8 mouse cellular contexts compared by ENCODE assay signal in the genomic region with DNA sequence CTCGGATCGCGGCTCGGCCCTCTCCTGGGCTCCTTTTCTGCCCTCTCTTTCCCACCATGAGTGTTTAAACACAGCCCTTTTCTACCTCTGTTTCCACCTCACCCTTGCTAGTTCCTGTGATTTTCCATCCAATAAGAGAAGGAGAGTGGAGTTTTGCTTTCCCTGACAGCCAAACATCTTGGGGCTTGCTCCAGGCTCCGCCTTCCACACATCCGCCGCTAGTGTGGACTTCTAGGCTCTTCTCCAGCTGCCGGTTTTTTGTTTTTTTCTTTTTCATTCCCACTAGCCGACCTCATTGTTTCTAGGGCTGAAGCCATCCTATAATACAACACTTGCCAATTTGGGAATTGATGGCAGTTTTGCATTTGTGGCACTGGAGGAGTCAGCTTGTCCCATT. TPM values are rescaled to one million over a fixed set of nuclear protein-coding genes. Genes with fewer than 3 reads are reported as not detected.
DNase-seq lines count a peak whose midpoint lies in the region; ATAC-seq and TF ChIP-seq lines count a peak whose summit lies in the region.

No protein-coding gene starts in this region.

- no peaks in the 10 kb centered on the region for H3K27me3 ChIP-seq in heart, embryonic 12.5 days (replicated peaks)
- H3K27me3 ChIP-seq in kidney, embryonic 16.5 days (ENCODE audit: insufficient read depth, low read length) = no peaks in the 10 kb centered on the region
- H3K27me3 ChIP-seq in liver, adult 2 months (ENCODE audit: control insufficient read depth, insufficient read depth, low read length) = no peaks in the 10 kb centered on the region

- H3K9ac ChIP-seq in heart, embryonic 12.5 days = peak overlapping the region; percentile 80
- peak overlapping the region; percentile 66 for H3K9ac ChIP-seq in kidney, embryonic 16.5 days (replicated peaks; ENCODE audit: low read length)
- H3K9ac ChIP-seq in liver, adult 2 months (ENCODE audit: low read depth, low read length) = peak overlapping the region; percentile 78

- peaks cover 7% of the 10 kb centered on the region; the same call in 1 of the 2 replicates for H3K79me2 ChIP-seq in liver, adult 2 months (ENCODE audit: control insufficient read depth, insufficient read depth, low read length)

- H3K9me3 ChIP-seq in heart, embryonic 12.5 days (replicated peaks) = no peaks in the 10 kb centered on the region
- H3K9me3 ChIP-seq in kidney, embryonic 16.5 days (ENCODE audit: low read length) = no peaks in the 10 kb centered on the region

- H3K4me3 ChIP-seq in heart, embryonic 12.5 days = peak overlapping the region; percentile 38
- peak overlapping the region; percentile 28 for H3K4me3 ChIP-seq in kidney, embryonic 16.5 days (ENCODE audit: low read length)
- H3K4me3 ChIP-seq in liver, adult 2 months (ENCODE audit: insufficient read depth, low read depth, low read length) = peak overlapping the region; percentile 46

- H3K27ac ChIP-seq in heart, embryonic 12.5 days (ENCODE audit: poor library complexity, severe bottlenecking) = peak overlapping the region; percentile 97
- H3K27ac ChIP-seq in kidney, embryonic 16.5 days (ENCODE audit: low read length) = peak overlapping the region; percentile 81
- H3K27ac ChIP-seq in liver, adult 2 months (replicated peaks; ENCODE audit: insufficient read depth, low read depth, low read length) = peak overlapping the region; percentile 86

- peak; percentile 72 for ATAC-seq in erythroid progenitor cell, adult 5-6 weeks (replicated peaks; ENCODE audit: low FRiP score, poor library complexity, severe bottlenecking)
- ATAC-seq in heart, embryonic 12.5 days (ENCODE audit: insufficient number of reproducible peaks, low FRiP score) = peak; percentile 75
- ATAC-seq in kidney, embryonic 16.5 days (ENCODE audit: low FRiP score, low TSS enrichment) = peak; percentile 59
- peak; percentile 51 for ATAC-seq in monocyte, adult 5-6 weeks (replicated peaks; ENCODE audit: insufficient number of reproducible peaks, low FRiP score, low TSS enrichment, poor library complexity, severe bottlenecking)

- peak; percentile 79 for DNase-seq in CD4-positive, CD25-positive, alpha-beta regulatory T cell, adult 2 months (ENCODE audit: low read depth, low spot score)
- peak; percentile 78 for DNase-seq in brain, embryonic 18.5 days (ENCODE audit: low read depth, low spot score)
- peak; percentile 75 for DNase-seq in liver, adult 2 months (ENCODE audit: extremely low read depth, low read depth, low spot score)
- DNase-seq in spleen, postnatal 4 days (ENCODE audit: low spot score in 2 of 2) = peak; percentile 71 to 79

- H3K36me3 ChIP-seq in heart, embryonic 12.5 days = no peaks in the 10 kb centered on the region
- no peaks in the 10 kb centered on the region for H3K36me3 ChIP-seq in kidney, embryonic 16.5 days (ENCODE audit: insufficient read depth, low read length)
- H3K36me3 ChIP-seq in liver, adult 2 months (ENCODE audit: control insufficient read depth, insufficient read depth, low read length) = no peaks in the 10 kb centered on the region

- 0 out of 2 replicates have a peak, but pooled peaks have one; percentile 22 for TF ChIP-seq POLR2A in liver, adult 2 months (IDR thresholded peaks at IDR 0.05; ENCODE audit: extremely low read depth, insufficient read depth, low read length)

- WGBS in heart, embryonic 12.5 days = 2% methylated on average over 9 of the region's 9 CpGs
- under 1% methylated on average over 9 of the region's 9 CpGs for WGBS in kidney, embryonic 16.5 days
- 4% methylated on average over 9 of the region's 9 CpGs for WGBS in liver, adult 2 months

- no peak for TF ChIP-seq CTCF in liver, adult 2 months (IDR thresholded peaks at IDR 0.05; ENCODE audit: low read depth, low read length)

- H3K4me1 ChIP-seq in heart, embryonic 12.5 days (replicated peaks) = peaks cover 31% of the 10 kb centered on the region
- peaks cover 43% of the 10 kb centered on the region for H3K4me1 ChIP-seq in kidney, embryonic 16.5 days (ENCODE audit: insufficient read depth, low read length)
- H3K4me1 ChIP-seq in liver, adult 2 months (ENCODE audit: control insufficient read depth, insufficient read depth, low read length) = peaks cover 13% of the 10 kb centered on the region

- H3K4me2 ChIP-seq in heart, embryonic 12.5 days = peak overlapping the region; percentile 76
- H3K4me2 ChIP-seq in kidney, embryonic 16.5 days (replicated peaks; ENCODE audit: low read depth, low read length) = peak overlapping the region; percentile 48

RNA-seq across cellular contexts. Expression of gene Sde2, which starts 2.8 kb away (rescaled TPM):
- 21.3 and 23.9 TPM in 2 replicates for total RNA-seq in erythroid progenitor cell, adult 5-6 weeks (2015; ENCODE audit: low replicate concordance)
- total RNA-seq in erythroid progenitor cell, adult 5-6 weeks (2017; ENCODE audit: low replicate concordance) = 29.9 and 35.2 TPM in 2 replicates
- 30.7 and 32.3 TPM in 2 replicates for polyA plus RNA-seq in heart, embryonic 12.5 days (2016; fragmentation: Nextera tagmentation; extraction: Ambion mirVana)
- 41.4 and 42.8 TPM in 2 replicates for polyA plus RNA-seq in kidney, embryonic 16.5 days (2015; fragmentation: Nextera tagmentation; extraction: Ambion mirVana)
- total RNA-seq in liver, adult 2 months (2014; rRNA removed) = 5.8 and 6.4 TPM in 2 replicates
- 3.8 and 5.0 TPM in 2 replicates for polyA plus RNA-seq in liver, adult 2 months (2012; rRNA removed)
- 45.3 to 50.4 TPM (median 49.6 TPM) in 3 replicates for total RNA-seq in monocyte, adult 5-6 weeks (2017)

RNA-seq across cellular contexts. Expression of gene H3f3a, which starts 34.4 kb away (rescaled TPM):
- total RNA-seq in erythroid progenitor cell, adult 5-6 weeks (2015; ENCODE audit: low replicate concordance) = 2,042 and 2,351 TPM in 2 replicates
- 2,407 and 2,791 TPM in 2 replicates for total RNA-seq in erythroid progenitor cell, adult 5-6 weeks (2017; ENCODE audit: low replicate concordance)
- 1,616 and 1,670 TPM in 2 replicates for polyA plus RNA-seq in heart, embryonic 12.5 days (2016; fragmentation: Nextera tagmentation; extraction: Ambion mirVana)
- polyA plus RNA-seq in kidney, embryonic 16.5 days (2015; fragmentation: Nextera tagmentation; extraction: Ambion mirVana) = 2,516 and 2,589 TPM in 2 replicates
- 264 and 310 TPM in 2 replicates for total RNA-seq in liver, adult 2 months (2014; rRNA removed)
- 147 and 153 TPM in 2 replicates for polyA plus RNA-seq in liver, adult 2 months (2012; rRNA removed)
- total RNA-seq in monocyte, adult 5-6 weeks (2017) = 1,440 to 2,544 TPM (median 2,182 TPM) in 3 replicates

RNA-seq across cellular contexts. Expression of gene Lefty2, which starts 44.8 kb away (rescaled TPM):
- not detected in 2 replicates for total RNA-seq in erythroid progenitor cell, adult 5-6 weeks (2015; ENCODE audit: low replicate concordance)
- total RNA-seq in erythroid progenitor cell, adult 5-6 weeks (2017; ENCODE audit: low replicate concordance) = not detected in 2 replicates
- polyA plus RNA-seq in heart, embryonic 12.5 days (2016; fragmentation: Nextera tagmentation; extraction: Ambion mirVana) = 0.15 TPM in 2 replicates
- 0.12 TPM in 1 of 2 replicates, not detected in the other for polyA plus RNA-seq in kidney, embryonic 16.5 days (2015; fragmentation: Nextera tagmentation; extraction: Ambion mirVana)
- not detected in 2 replicates for total RNA-seq in liver, adult 2 months (2014; rRNA removed)
- not detected in 2 replicates for polyA plus RNA-seq in liver, adult 2 months (2012; rRNA removed)
- total RNA-seq in monocyte, adult 5-6 weeks (2017) = not detected in 3 replicates

RNA-seq across cellular contexts. Expression of gene Pycr2, which starts 56.0 kb away (rescaled TPM):
- total RNA-seq in erythroid progenitor cell, adult 5-6 weeks (2015; ENCODE audit: low replicate concordance) = 21.3 and 42.8 TPM in 2 replicates
- total RNA-seq in erythroid progenitor cell, adult 5-6 weeks (2017; ENCODE audit: low replicate concordance) = 26.3 and 26.6 TPM in 2 replicates
- 52.2 and 58.2 TPM in 2 replicates for polyA plus RNA-seq in heart, embryonic 12.5 days (2016; fragmentation: Nextera tagmentation; extraction: Ambion mirVana)
- 111 TPM in 2 replicates for polyA plus RNA-seq in kidney, embryonic 16.5 days (2015; fragmentation: Nextera tagmentation; extraction: Ambion mirVana)
- total RNA-seq in liver, adult 2 months (2014; rRNA removed) = 5.7 and 6.4 TPM in 2 replicates
- polyA plus RNA-seq in liver, adult 2 months (2012; rRNA removed) = 7.8 and 8.5 TPM in 2 replicates
- 12.9 to 16.2 TPM (median 14.3 TPM) in 3 replicates for total RNA-seq in monocyte, adult 5-6 weeks (2017)

Comparison
In these comparisons a context has a peak if more than half of its experiments do, and no peak if none do; other contexts are left out.
1. Peak in every context shown above with its lines: DNase-seq, ATAC-seq, H3K4me3 ChIP-seq and H3K27ac ChIP-seq.